Mouse (Mus musculus): ENCODE results near the gene 1700113H08Rik. TPM values are rescaled to one million over a fixed set of nuclear protein-coding genes. Genes with fewer than 3 reads are reported as not detected.

The 1700113H08Rik gene
- polyA plus RNA-seq (2012; rRNA removed) = not detected in 2 replicates

- peak in 1 of 2 experiments; percentile 40 for DNase-seq (ENCODE audit: extremely low spot score in 1 of 2, low spot score in 1 of 2)
Observed at GRCm38 (mm10) chr10:87057500-87058250, at the start of gene 1700113H08Rik. Gene 1700113H08Rik, plus strand, starts transcription at chr10:87058045.

- DNase-seq (ENCODE audit: extremely low spot score in 1 of 2, low spot score in 1 of 2) = no peak
Observed at GRCm38 (mm10) chr10:87008215-87008499, 49.7 kb upstream of the 1700113H08Rik start.

GRCm38 (mm10) chr10:87012087-87012486 lies 45.8 kb upstream of the 1700113H08Rik start:
- no peak for DNase-seq (ENCODE audit: extremely low spot score in 1 of 2, low spot score in 1 of 2)

- no peak for DNase-seq (ENCODE audit: extremely low spot score in 1 of 2, low spot score in 1 of 2)
Observed at GRCm38 (mm10) chr10:87014391-87014965, 43.4 kb upstream of the 1700113H08Rik start.

- DNase-seq (ENCODE audit: extremely low spot score in 1 of 2, low spot score in 1 of 2) = no peak
Observed at GRCm38 (mm10) chr10:87015403-87015802, 42.4 kb upstream of the 1700113H08Rik start.

GRCm38 (mm10) chr10:87016151-87016692 lies 41.6 kb upstream of the 1700113H08Rik start:
- no peak for DNase-seq (ENCODE audit: extremely low spot score in 1 of 2, low spot score in 1 of 2)

GRCm38 (mm10) chr10:87018876-87019275 lies 39.0 kb upstream of the 1700113H08Rik start:
- DNase-seq (ENCODE audit: extremely low spot score in 1 of 2, low spot score in 1 of 2) = no peak

GRCm38 (mm10) chr10:87020711-87021110 lies 37.1 kb upstream of the 1700113H08Rik start:
- DNase-seq (ENCODE audit: extremely low spot score in 1 of 2, low spot score in 1 of 2) = peak; percentile 22 to 66

- DNase-seq (ENCODE audit: extremely low spot score in 1 of 2, low spot score in 1 of 2) = peak; percentile 59 to 93
Observed at GRCm38 (mm10) chr10:87024884-87025283, 33.0 kb upstream of the 1700113H08Rik start.

- DNase-seq (ENCODE audit: extremely low spot score in 1 of 2, low spot score in 1 of 2) = no peak
Observed at GRCm38 (mm10) chr10:87032768-87033167, 25.1 kb upstream of the 1700113H08Rik start.

GRCm38 (mm10) chr10:87035866-87036265 lies 22.0 kb upstream of the 1700113H08Rik start:
- no peak for DNase-seq (ENCODE audit: extremely low spot score in 1 of 2, low spot score in 1 of 2)

GRCm38 (mm10) chr10:87036271-87036703 lies 21.6 kb upstream of the 1700113H08Rik start:
- DNase-seq (ENCODE audit: extremely low spot score in 1 of 2, low spot score in 1 of 2) = no peak

- DNase-seq (ENCODE audit: extremely low spot score in 1 of 2, low spot score in 1 of 2) = no peak
Observed at GRCm38 (mm10) chr10:87037062-87037461, 20.8 kb upstream of the 1700113H08Rik start.

- DNase-seq (ENCODE audit: extremely low spot score in 1 of 2, low spot score in 1 of 2) = no peak
Observed at GRCm38 (mm10) chr10:87039340-87039739, 18.5 kb upstream of the 1700113H08Rik start.

GRCm38 (mm10) chr10:87039800-87040199 lies 18.0 kb upstream of the 1700113H08Rik start:
- no peak for DNase-seq (ENCODE audit: extremely low spot score in 1 of 2, low spot score in 1 of 2)

GRCm38 (mm10) chr10:87041265-87041664 lies 16.6 kb upstream of the 1700113H08Rik start:
- no peak for DNase-seq (ENCODE audit: extremely low spot score in 1 of 2, low spot score in 1 of 2)

- no peak for DNase-seq (ENCODE audit: extremely low spot score in 1 of 2, low spot score in 1 of 2)
Observed at GRCm38 (mm10) chr10:87045273-87045672, 12.6 kb upstream of the 1700113H08Rik start.

GRCm38 (mm10) chr10:87046469-87046868 lies 11.4 kb upstream of the 1700113H08Rik start:
- DNase-seq (ENCODE audit: extremely low spot score in 1 of 2, low spot score in 1 of 2) = peak in 1 of 2 experiments; percentile 11

- no peak for DNase-seq (ENCODE audit: extremely low spot score in 1 of 2, low spot score in 1 of 2)
Observed at GRCm38 (mm10) chr10:87046931-87047468, 10.8 kb upstream of the 1700113H08Rik start.

GRCm38 (mm10) chr10:87049179-87049578 lies 8.7 kb upstream of the 1700113H08Rik start:
- DNase-seq (ENCODE audit: extremely low spot score in 1 of 2, low spot score in 1 of 2) = no peak

- DNase-seq (ENCODE audit: extremely low spot score in 1 of 2, low spot score in 1 of 2) = no peak
Observed at GRCm38 (mm10) chr10:87051714-87052113, 6.1 kb upstream of the 1700113H08Rik start.

Measured in frontal cortex, adult 2 months (tissue).